Mouse (Mus musculus) MEL (cell line): ENCODE results near the gene Pml.

Experiments
- BHLHE40 ChIP-seq: IDR thresholded peaks from 2 replicates; pipeline ENCODE4 v1.6.1; 2012; ENCODE audit warnings: low read depth, mild to moderate bottlenecking, inconsistent platforms, low read length, improper control_type of control experiment, borderline replicate concordance
- SMC3 ChIP-seq: IDR thresholded peaks from 2 replicates; pipeline ENCODE4 v1.6.1; 2011; ENCODE audit warnings: low read depth, low read length, improper control_type of control experiment
- USF2 ChIP-seq, 2 experiments: IDR thresholded peaks; 2 replicates each; pipeline ENCODE4 v1.6.1; 2011 to 2012; ENCODE audit warnings: improper control_type of control experiment in 2 of 2, low read length in 2 of 2, borderline replicate concordance in 1 of 2, inconsistent platforms in 1 of 2, low read depth in 1 of 2, mild to moderate bottlenecking in 1 of 2; ENCODE audit not compliant: insufficient read depth in 1 of 2

GRCm38 (mm10) chr9:58241780-58242485 lies 7.7 kb downstream of the Pml start:
- no peak for TF ChIP-seq BHLHE40
- no peak for TF ChIP-seq USF2 (IDR thresholded peaks at IDR 0.05; ENCODE audit: borderline replicate concordance in 1 of 2, insufficient read depth in 1 of 2, low read depth in 1 of 2, low read length in 2 of 2)
- no peak for TF ChIP-seq SMC3
